Mouse (Mus musculus) c-Kit-positive CD71-positive TER-119-positive erythroid progenitor cells, embryonic 14.5 days (primary cell): ENCODE data around the gene Tec.

Source experiments
- DNase-seq: peaks from one replicate; pipeline ENCODE4 v3.0.0-alpha.2; 2013; ENCODE audit warnings: low spot score

Gene Tec

GRCm38 (mm10) chr5:72783957-72784356, 84.3 kb downstream of the Tec start:
- DNase-seq, result no peak

- DNase-seq, result no peak
These were observed 85.2 kb downstream of the Tec start for GRCm38 (mm10) chr5:72783123-72783522.

- DNase-seq, result no peak
These were observed 86.5 kb downstream of the Tec start for GRCm38 (mm10) chr5:72781776-72782175.

GRCm38 (mm10) chr5:72776595-72776994, 91.7 kb downstream of the Tec start:
- no peak for DNase-seq

- no peak for DNase-seq
These were observed 92.2 kb downstream of the Tec start for GRCm38 (mm10) chr5:72776127-72776526.

GRCm38 (mm10) chr5:72769841-72770240, 98.4 kb downstream of the Tec start:
- DNase-seq, result no peak

GRCm38 (mm10) chr5:72763546-72763945, 104.7 kb downstream of the Tec start:
- DNase-seq, result no peak

GRCm38 (mm10) chr5:72763025-72763424, 105.3 kb downstream of the Tec start:
- DNase-seq, result no peak

GRCm38 (mm10) chr5:72761758-72762157, 106.5 kb downstream of the Tec start:
- DNase-seq, result no peak

GRCm38 (mm10) chr5:72761237-72761636, 107.0 kb downstream of the Tec start:
- no peak for DNase-seq

- DNase-seq, result no peak
These were observed 109.1 kb downstream of the Tec start for GRCm38 (mm10) chr5:72758925-72759924.

- DNase-seq, result no peak
These were observed 111.0 kb downstream of the Tec start for GRCm38 (mm10) chr5:72757155-72757773.

GRCm38 (mm10) chr5:72755941-72756340, 112.3 kb downstream of the Tec start:
- DNase-seq, result no peak

- DNase-seq, result no peak
These were observed 113.2 kb downstream of the Tec start for GRCm38 (mm10) chr5:72755035-72755434.

- DNase-seq, result no peak
These were observed 115.7 kb downstream of the Tec start, which contains the start of gene Txk for GRCm38 (mm10) chr5:72752585-72752984. Txk (minus strand) TSS chr5:72752777.

- DNase-seq, result no peak
These were observed 117.1 kb downstream of the Tec start for GRCm38 (mm10) chr5:72751056-72751758.

- DNase-seq, result no peak
These were observed 118.1 kb downstream of the Tec start for GRCm38 (mm10) chr5:72750226-72750625.

GRCm38 (mm10) chr5:72748659-72749265, 119.5 kb downstream of the Tec start:
- DNase-seq, result no peak

GRCm38 (mm10) chr5:72747384-72747783, 120.9 kb downstream of the Tec start:
- no peak for DNase-seq

- DNase-seq, result no peak
These were observed 121.8 kb downstream of the Tec start for GRCm38 (mm10) chr5:72746461-72746860.

- no peak for DNase-seq
These were observed 125.2 kb downstream of the Tec start for GRCm38 (mm10) chr5:72743103-72743502.

GRCm38 (mm10) chr5:72736868-72737267, 131.4 kb downstream of the Tec start:
- DNase-seq, result no peak
